In the genomic region with DNA sequence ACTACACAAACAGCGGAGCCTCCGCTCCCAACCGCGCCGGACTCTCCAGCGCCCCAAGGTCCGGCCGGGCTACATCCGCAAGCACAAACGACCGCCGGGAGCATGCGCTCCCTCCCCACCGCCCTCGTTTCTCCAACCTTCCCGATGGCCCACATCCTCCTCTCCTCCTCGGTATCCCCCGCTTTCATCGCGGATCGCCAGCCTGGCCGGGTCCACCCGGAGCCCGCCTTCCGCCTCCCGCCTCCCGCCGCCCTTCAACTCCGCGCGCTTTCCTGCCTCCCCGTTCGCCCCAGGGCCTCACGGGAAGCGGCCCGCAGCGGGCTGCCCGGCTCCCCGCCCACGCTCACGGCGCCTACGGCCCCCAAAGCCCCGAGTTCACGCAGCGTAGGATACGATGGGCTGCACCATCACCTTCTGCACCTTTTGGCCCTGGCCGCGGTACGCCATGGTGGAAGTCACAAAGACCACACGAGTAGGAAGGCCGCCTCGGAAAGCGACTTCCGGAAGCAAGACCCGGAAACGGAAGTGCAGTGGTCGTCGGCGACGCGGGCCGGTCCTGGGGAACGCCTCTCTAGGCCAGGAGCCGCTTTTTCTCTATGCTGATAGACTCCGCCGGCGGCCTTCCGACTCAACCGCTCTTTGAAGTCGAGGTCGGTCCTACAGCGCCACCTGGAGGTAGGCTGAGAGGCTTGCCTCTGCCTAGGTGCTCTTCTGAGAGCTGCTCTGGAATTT, we compare ENCODE assay signal across 8 mouse cellular contexts. TPM values are rescaled to one million over a fixed set of nuclear protein-coding genes. Genes with fewer than 3 reads are reported as not detected.
A peak's percentile ranks its signal among the peaks of the same experiment; 100 is the strongest.
DNase-seq lines count a peak whose midpoint lies in the region; ATAC-seq and TF ChIP-seq lines count a peak whose summit lies in the region.

Gene Snrpe, minus strand, starts transcription at position 521 of the 732 bp plus-strand sequence.

- H3K4me2 ChIP-seq in forebrain, embryonic 12.5 days: peak within 1 kb of the TSS; percentile 70
- peak within 1 kb of the TSS; percentile 75 for H3K4me2 ChIP-seq in heart, postnatal 0 days (ENCODE audit: low read depth, low read length)
- H3K4me2 ChIP-seq in liver, embryonic 16.5 days (ENCODE audit: low read depth, low read length): peak within 1 kb of the TSS; percentile 75
- peak within 1 kb of the TSS; percentile 75 for H3K4me2 ChIP-seq in neural tube, embryonic 13.5 days

- peak within 1 kb of the TSS; percentile 92 for H3K27ac ChIP-seq in forebrain, embryonic 12.5 days
- peak within 1 kb of the TSS; percentile 94 for H3K27ac ChIP-seq in heart, postnatal 0 days (ENCODE audit: low read depth)
- peak within 1 kb of the TSS; percentile 92 for H3K27ac ChIP-seq in liver, embryonic 16.5 days (ENCODE audit: low read length)
- peak within 1 kb of the TSS; percentile 94 for H3K27ac ChIP-seq in neural tube, embryonic 13.5 days (replicated peaks)
- peak within 1 kb of the TSS; percentile 95 for H3K27ac ChIP-seq in testis, adult 2 months (ENCODE audit: control insufficient read depth, insufficient read depth, low read depth, low read length)

- peak within 1 kb of the TSS; percentile 91 for H3K9ac ChIP-seq in forebrain, embryonic 12.5 days
- H3K9ac ChIP-seq in heart, postnatal 0 days (replicated peaks; ENCODE audit: low read depth, low read length): peak within 1 kb of the TSS; percentile 92
- H3K9ac ChIP-seq in liver, embryonic 16.5 days (ENCODE audit: low read depth, low read length): peak within 1 kb of the TSS; percentile 90
- H3K9ac ChIP-seq in neural tube, embryonic 13.5 days: peak within 1 kb of the TSS; percentile 92

- WGBS in forebrain, embryonic 12.5 days: under 1% methylated on average over 73 of the region's 73 CpGs
- under 1% methylated on average over 73 of the region's 73 CpGs for WGBS in heart, postnatal 0 days
- under 1% methylated on average over 73 of the region's 73 CpGs for WGBS in liver, embryonic 16.5 days (ENCODE audit: insufficient replicate concordance)
- WGBS in neural tube, embryonic 13.5 days: under 1% methylated on average over 73 of the region's 73 CpGs

- H3K9me3 ChIP-seq in E14TG2a.4 (ENCODE audit: low read length): no peaks in the 10 kb centered on the region
- H3K9me3 ChIP-seq in forebrain, embryonic 12.5 days: no peaks in the 10 kb centered on the region
- H3K9me3 ChIP-seq in heart, postnatal 0 days (replicated peaks; ENCODE audit: control insufficient read depth, low read length): no peaks in the 10 kb centered on the region
- no peaks in the 10 kb centered on the region for H3K9me3 ChIP-seq in liver, embryonic 16.5 days (replicated peaks; ENCODE audit: control insufficient read depth, low read length)
- no peaks in the 10 kb centered on the region for H3K9me3 ChIP-seq in neural tube, embryonic 13.5 days

- peaks cover 34% of the 10 kb centered on the region for H3K4me1 ChIP-seq in E14TG2a.4 (replicated peaks; ENCODE audit: low read depth, low read length)
- peaks cover 12% of the 10 kb centered on the region for H3K4me1 ChIP-seq in forebrain, embryonic 12.5 days
- 0 out of 2 replicates have a peak, but pooled peaks cover 4% of the 10 kb centered on the region for H3K4me1 ChIP-seq in heart, postnatal 0 days (ENCODE audit: control insufficient read depth, insufficient read depth)
- H3K4me1 ChIP-seq in liver, embryonic 16.5 days (ENCODE audit: control insufficient read depth, low read depth, low read length): peaks cover 6% of the 10 kb centered on the region
- peaks cover 13% of the 10 kb centered on the region for H3K4me1 ChIP-seq in neural tube, embryonic 13.5 days (replicated peaks)
- peaks cover 2% of the 10 kb centered on the region; the same call in 1 of the 2 replicates for H3K4me1 ChIP-seq in testis, adult 2 months (ENCODE audit: control insufficient read depth, insufficient read depth, low read length)

- H3K4me3 ChIP-seq in E14TG2a.4 (replicated peaks; ENCODE audit: low read length): peak within 1 kb of the TSS; percentile 98
- H3K4me3 ChIP-seq in forebrain, embryonic 12.5 days (replicated peaks): peak within 1 kb of the TSS; percentile 95
- H3K4me3 ChIP-seq in heart, postnatal 0 days (ENCODE audit: low read depth, low read length): peak within 1 kb of the TSS; percentile 78
- peak within 1 kb of the TSS; percentile 94 for H3K4me3 ChIP-seq in liver, embryonic 16.5 days (ENCODE audit: low read depth, low read length)
- peak within 1 kb of the TSS; percentile 95 for H3K4me3 ChIP-seq in neural tube, embryonic 13.5 days
- peak within 1 kb of the TSS; percentile 96 for H3K4me3 ChIP-seq in testis, adult 2 months (ENCODE audit: control insufficient read depth, low read depth, low read length)

- H3K36me3 ChIP-seq in E14TG2a.4 (ENCODE audit: insufficient read depth, low read length): peaks cover 38% of the 10 kb centered on the region
- H3K36me3 ChIP-seq in forebrain, embryonic 12.5 days (replicated peaks): peaks cover 33% of the 10 kb centered on the region
- peaks cover 38% of the 10 kb centered on the region for H3K36me3 ChIP-seq in heart, postnatal 0 days (replicated peaks; ENCODE audit: control insufficient read depth, insufficient read depth, low read length)
- H3K36me3 ChIP-seq in liver, embryonic 16.5 days (ENCODE audit: control insufficient read depth, insufficient read depth): peaks cover 32% of the 10 kb centered on the region
- H3K36me3 ChIP-seq in neural tube, embryonic 13.5 days: peaks cover 34% of the 10 kb centered on the region
- H3K36me3 ChIP-seq in testis, adult 2 months (ENCODE audit: control insufficient read depth, insufficient read depth, low read length): peaks cover 3% of the 10 kb centered on the region

- peak; percentile 98 for ATAC-seq in forebrain, embryonic 12.5 days (ENCODE audit: low FRiP score)
- peak; percentile 98 for ATAC-seq in heart, postnatal 0 days (ENCODE audit: insufficient read depth, low read depth)
- ATAC-seq in liver, embryonic 16.5 days (ENCODE audit: low read depth): peak; percentile 97
- ATAC-seq in neural tube, embryonic 13.5 days (ENCODE audit: low read depth): peak; percentile 97

- peak; percentile 98 for DNase-seq in c-Kit-positive CD71-positive TER-119-positive erythroid progenitor cells, embryonic 14.5 days (ENCODE audit: low spot score)
- peak; percentile 98 for DNase-seq in heart, postnatal 0 days (ENCODE audit: low spot score)
- peak; percentile 98 to 99 for DNase-seq in kidney, postnatal 4 days

- TF ChIP-seq CTCF in E14TG2a.4 (conservative IDR thresholded peaks at IDR 0.05; ENCODE audit: low read length): peak; percentile 87
- TF ChIP-seq CTCF in heart, postnatal 0 days (IDR thresholded peaks at IDR 0.05; ENCODE audit: low read depth): peak; percentile 97
- peak; percentile 99 for TF ChIP-seq CTCF in testis, adult 2 months (IDR thresholded peaks at IDR 0.05; ENCODE audit: control insufficient read depth, insufficient read depth, insufficient replicate concordance, low read depth, low read length)

- peak; percentile 76; the same call in 1 of the 2 replicates for TF ChIP-seq EP300 in heart, postnatal 0 days (IDR thresholded peaks at IDR 0.05; ENCODE audit: low read depth)

- TF ChIP-seq POLR2A in testis, adult 2 months (IDR thresholded peaks at IDR 0.05; ENCODE audit: control insufficient read depth, low read depth, low read length): peak; percentile 86

- no peaks in the 10 kb centered on the region for H3K27me3 ChIP-seq in E14TG2a.4 (ENCODE audit: insufficient read depth, low read length)
- no peaks in the 10 kb centered on the region for H3K27me3 ChIP-seq in forebrain, embryonic 12.5 days
- no peaks in the 10 kb centered on the region for H3K27me3 ChIP-seq in heart, postnatal 0 days (ENCODE audit: control insufficient read depth, insufficient read depth, low read length)
- no peaks in the 10 kb centered on the region for H3K27me3 ChIP-seq in liver, embryonic 16.5 days (ENCODE audit: control insufficient read depth, insufficient read depth, low read depth, low read length)
- H3K27me3 ChIP-seq in neural tube, embryonic 13.5 days: no peaks in the 10 kb centered on the region
- H3K27me3 ChIP-seq in testis, adult 2 months (ENCODE audit: control insufficient read depth, insufficient read depth, low read length): no peaks in the 10 kb centered on the region

RNA-seq across cellular contexts. Expression of gene Snrpe, which starts in this region (rescaled TPM):
- 773 and 780 TPM in 2 replicates for polyA plus RNA-seq in forebrain, embryonic 12.5 days (2016; fragmentation: Nextera tagmentation; extraction: Ambion mirVana)
- total RNA-seq in heart, postnatal 0 days (2014; rRNA removed; ENCODE audit: low replicate concordance): 143 and 157 TPM in 2 replicates
- polyA plus RNA-seq in heart, postnatal 0 days (2015; fragmentation: Nextera tagmentation; extraction: Ambion mirVana): 314 and 316 TPM in 2 replicates
- 275 and 323 TPM in 2 replicates for polyA plus RNA-seq in liver, embryonic 16.5 days (2015; fragmentation: Nextera tagmentation; extraction: Ambion mirVana)
- 546 and 587 TPM in 2 replicates for polyA plus RNA-seq in neural tube, embryonic 13.5 days (2015; fragmentation: Nextera tagmentation; extraction: Ambion mirVana)
- 34.5 and 45.3 TPM in 2 replicates for polyA plus RNA-seq in testis, adult 2 months (2012; rRNA removed)

Comparison
In these comparisons a context has a peak if more than half of its experiments do, and no peak if none do; other contexts are left out.
1. Peak in every context shown above with its lines: DNase-seq, ATAC-seq, H3K4me3 ChIP-seq and H3K27ac ChIP-seq.